ENCODE assay signal across 8 mouse cellular contexts in the genomic region with DNA sequence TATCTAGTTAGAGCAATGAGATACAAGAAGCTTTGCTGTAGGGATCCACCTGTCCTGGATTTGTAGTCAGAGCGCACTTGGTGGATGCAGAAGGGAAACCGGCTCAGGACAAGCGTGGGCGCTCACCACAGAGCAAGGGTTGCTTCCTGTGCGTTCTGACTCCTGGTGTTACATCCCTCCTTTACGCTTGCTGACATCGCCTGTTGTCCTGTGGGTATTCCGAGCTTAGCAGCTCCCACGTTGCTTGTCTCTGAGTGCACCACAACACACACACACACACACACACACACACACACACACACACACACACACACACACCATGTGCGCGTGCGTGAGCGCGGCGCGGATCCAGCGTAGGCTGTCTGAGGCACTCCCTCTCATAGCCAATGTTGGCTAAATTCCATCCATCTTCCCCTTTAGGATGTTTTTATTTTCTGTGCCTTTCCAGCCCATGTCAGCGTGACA.
DNase-seq lines count a peak whose midpoint lies in the region; TF ChIP-seq lines count a peak whose summit lies in the region.

No protein-coding gene starts in this region.

- intact Hi-C loops in left cerebral cortex, adult 2 months (cut with DNase I), result loop anchor here (1.0 to 5.0 kb wide), 2 partner anchors 198 to 273 kb away; a partner anchor contains a TSS

- H3K4me1 ChIP-seq in cortical plate, adult 2 months (ENCODE audit: control insufficient read depth, insufficient read depth, low read length), result peaks cover 2% of the 10 kb centered on the region; the same call in 1 of the 2 replicates
- H3K4me1 ChIP-seq in midbrain, embryonic 10.5 days, result peaks cover 22% of the 10 kb centered on the region
- peaks cover 7% of the 10 kb centered on the region for H3K4me1 ChIP-seq in small intestine, adult 2 months (ENCODE audit: control insufficient read depth, insufficient read depth, insufficient read length, low read length)

- WGBS in midbrain, embryonic 10.5 days, result 8% methylated on average over 18 of the region's 18 CpGs
- WGBS in small intestine, adult 2 months, result 2% methylated on average over 18 of the region's 18 CpGs

- H3K27me3 ChIP-seq in midbrain, embryonic 10.5 days (ENCODE audit: low read depth, poor library complexity, severe bottlenecking), result no peaks in the 10 kb centered on the region
- H3K27me3 ChIP-seq in small intestine, adult 2 months (ENCODE audit: control insufficient read depth, insufficient read depth, low read length), result no peaks in the 10 kb centered on the region

- peak overlapping the region; percentile 36 for H3K4me3 ChIP-seq in cortical plate, adult 2 months (ENCODE audit: insufficient read depth, low read length)
- peak overlapping the region; percentile 55 for H3K4me3 ChIP-seq in left cerebral cortex, adult 2 months
- peak overlapping the region; percentile 69 for H3K4me3 ChIP-seq in midbrain, embryonic 10.5 days
- peak overlapping the region; percentile 62 for H3K4me3 ChIP-seq in small intestine, adult 2 months (ENCODE audit: low read depth, low read length)

- DNase-seq in B cell, adult 2 months, result peak; percentile 27 to 46
- DNase-seq in ES-CJ7 (ENCODE audit: low read depth, low spot score), result peak; percentile 47
- peak; percentile 49 for DNase-seq in heart, postnatal 4 days
- peak; percentile 38 to 40 for DNase-seq in left cerebral cortex, adult 2 months (ENCODE audit: extremely low spot score in 1 of 2, low spot score in 2 of 2)
- peak; percentile 46 for DNase-seq in midbrain, embryonic 10.5 days (ENCODE audit: low spot score)
- no peak for DNase-seq in Muller cell, postnatal 12 days (ENCODE audit: inconsistent ontology term)

- H3K36me3 ChIP-seq in midbrain, embryonic 10.5 days, result no peaks in the 10 kb centered on the region
- H3K36me3 ChIP-seq in small intestine, adult 2 months (ENCODE audit: control insufficient read depth, insufficient read depth, low read length), result no peaks in the 10 kb centered on the region

- 0 out of 2 replicates have a peak, but pooled peaks cover 6% of the 10 kb centered on the region for H3K9me3 ChIP-seq in midbrain, embryonic 10.5 days (replicated peaks)

- peak overlapping the region; percentile 32 for H3K27ac ChIP-seq in cortical plate, adult 2 months (ENCODE audit: insufficient read depth, low read length)
- peak overlapping the region; percentile 98 for H3K27ac ChIP-seq in left cerebral cortex, adult 2 months
- H3K27ac ChIP-seq in midbrain, embryonic 10.5 days (replicated peaks), result peak overlapping the region; percentile 91
- peak overlapping the region; percentile 13; the same call in 1 of the 2 replicates for H3K27ac ChIP-seq in small intestine, adult 2 months (ENCODE audit: insufficient read depth, low read depth, low read length)

- no peak for TF ChIP-seq CTCF in cortical plate, adult 2 months (IDR thresholded peaks at IDR 0.05; ENCODE audit: extremely low read depth, insufficient read depth, low read length)
- TF ChIP-seq CTCF in left cerebral cortex, adult 2 months (IDR thresholded peaks at IDR 0.05), result no peak
- TF ChIP-seq CTCF in small intestine, adult 2 months (IDR thresholded peaks at IDR 0.05; ENCODE audit: extremely low read depth, insufficient read length, insufficient replicate concordance, low read depth, low read length), result no peak

- peak; percentile 26; the same call in 1 of the 2 replicates for TF ChIP-seq POLR2A in cortical plate, adult 2 months (IDR thresholded peaks at IDR 0.05; ENCODE audit: extremely low read depth, insufficient read depth, low read length)
- no peak for TF ChIP-seq POLR2A in small intestine, adult 2 months (IDR thresholded peaks at IDR 0.05; ENCODE audit: low read depth, low read length)

Comparison
In these comparisons a context has a peak if more than half of its experiments do, and no peak if none do; other contexts are left out.
1. H3K27ac ChIP-seq: peak in every context shown above with its lines; median percentile 98 in left cerebral cortex, adult 2 months; 91 in midbrain, embryonic 10.5 days; 32 in cortical plate, adult 2 months; 13 in small intestine, adult 2 months.